Mouse (Mus musculus) forelimb bud, embryonic 11.5 days (tissue): ENCODE data around the gene Sms.
A peak's percentile ranks its signal among the peaks of the same experiment; 100 is the strongest.

ENCODE experiments used
- DNase-seq: peaks from one replicate; pipeline ENCODE4 v3.0.0-alpha.2; 2012; ENCODE audit warnings: low read depth, low spot score

Gene Sms

GRCm38 (mm10) chrX:157491944-157492726, at the start of gene Sms:
Gene Sms (minus strand): TSS chrX:157492287.
- peak; percentile 52 for DNase-seq

- no peak for DNase-seq
Observed at GRCm38 (mm10) chrX:157506400-157506799, 14.3 kb upstream of the Sms start.

- no peak for DNase-seq
Observed at GRCm38 (mm10) chrX:157504506-157504905, 12.4 kb upstream of the Sms start.

- peak; percentile 7 for DNase-seq
Observed at GRCm38 (mm10) chrX:157501871-157502270, 9.8 kb upstream of the Sms start.

- no peak for DNase-seq
Observed at GRCm38 (mm10) chrX:157500004-157500403, 7.9 kb upstream of the Sms start.

GRCm38 (mm10) chrX:157493159-157493558, 1.1 kb upstream of the Sms start:
- DNase-seq: no peak

GRCm38 (mm10) chrX:157491145-157491935, 747 bp downstream of the Sms start:
- DNase-seq: no peak

GRCm38 (mm10) chrX:157490769-157491144, 1.3 kb downstream of the Sms start:
- no peak for DNase-seq

- no peak for DNase-seq
Observed at GRCm38 (mm10) chrX:157489871-157490721, 2.0 kb downstream of the Sms start.

- no peak for DNase-seq
Observed at GRCm38 (mm10) chrX:157488831-157489230, 3.3 kb downstream of the Sms start.

- no peak for DNase-seq
Observed at GRCm38 (mm10) chrX:157486765-157487164, 5.3 kb downstream of the Sms start.

GRCm38 (mm10) chrX:157482842-157483241, 9.2 kb downstream of the Sms start:
- no peak for DNase-seq

- peak; percentile 13 for DNase-seq
Observed at GRCm38 (mm10) chrX:157481860-157482259, 10.2 kb downstream of the Sms start.

GRCm38 (mm10) chrX:157477328-157477727, 14.8 kb downstream of the Sms start:
- no peak for DNase-seq

- DNase-seq: no peak
Observed at GRCm38 (mm10) chrX:157476153-157476810, 15.8 kb downstream of the Sms start.

- no peak for DNase-seq
Observed at GRCm38 (mm10) chrX:157471711-157472660, 20.1 kb downstream of the Sms start.

- no peak for DNase-seq
Observed at GRCm38 (mm10) chrX:157468795-157469194, 23.3 kb downstream of the Sms start.

GRCm38 (mm10) chrX:157468055-157468454, 24.0 kb downstream of the Sms start:
- no peak for DNase-seq

- no peak for DNase-seq
Observed at GRCm38 (mm10) chrX:157465949-157466348, 26.1 kb downstream of the Sms start.

- peak; percentile 4 for DNase-seq
Observed at GRCm38 (mm10) chrX:157462716-157463115, 29.4 kb downstream of the Sms start.
